Mouse (Mus musculus) spleen, adult 2 months (tissue): Measurements from ENCODE around the gene Prss54.

Experiments
- CTCF ChIP-seq: fragments of 200-500 bp; IDR thresholded peaks from 2 replicates; pipeline ENCODE4 v1.5.1; 2011; ENCODE audit warnings: mild to moderate bottlenecking, inconsistent platforms; ENCODE audit not compliant: insufficient read depth, insufficient read length, insufficient replicate concordance; ENCODE audit errors: extremely low read depth
- POLR2A ChIP-seq: fragments of 200-500 bp; IDR thresholded peaks from 2 replicates; pipeline ENCODE4 v1.6.1; 2011; ENCODE audit warnings: low read depth, low read length, inconsistent platforms

DNA sequence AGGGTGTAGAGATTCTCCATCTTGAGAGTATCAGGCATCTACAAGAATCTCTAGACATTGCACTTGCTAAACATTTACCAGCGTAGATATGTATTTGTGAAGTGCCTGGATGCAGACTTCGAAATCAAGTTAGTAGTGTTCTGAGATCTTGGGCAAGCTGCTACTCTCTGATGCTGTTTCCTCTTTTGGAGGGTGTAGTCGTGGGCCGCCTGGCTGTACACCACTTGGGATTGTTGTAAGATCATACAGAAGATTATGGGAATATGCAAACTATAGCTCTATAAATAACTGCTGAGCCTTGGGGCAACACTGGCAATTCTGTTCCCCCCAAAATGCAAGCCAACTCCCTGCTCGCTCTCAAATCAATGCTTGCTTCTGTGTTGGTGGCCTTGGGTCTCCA, 3.0 kb downstream of the Prss54 start:
- TF ChIP-seq POLR2A (no peak), CTCF (no peak)
